Comparison of ENCODE assay signal across 13 mouse cellular contexts in the genomic region with DNA sequence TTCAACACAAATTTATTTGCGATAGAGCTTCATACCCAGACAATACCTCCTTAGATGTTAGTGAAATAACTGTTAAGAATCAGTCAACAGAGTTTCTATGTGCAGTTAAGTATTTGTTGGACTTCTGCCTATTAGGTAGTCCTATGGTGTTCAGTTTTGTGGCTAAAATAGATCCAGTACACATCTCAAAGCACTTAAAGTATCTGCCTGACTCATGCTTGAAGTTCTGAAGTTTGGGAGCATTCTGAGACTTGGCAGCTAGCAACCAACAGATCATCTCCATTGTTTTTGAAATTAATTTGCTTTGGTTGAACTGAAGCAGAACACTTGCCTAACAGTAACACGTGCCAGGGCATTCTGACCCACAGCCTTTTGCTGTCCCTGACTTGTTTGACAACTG. TPM values are rescaled to one million over a fixed set of nuclear protein-coding genes. Genes with fewer than 3 reads are reported as not detected.
DNase-seq lines count a peak whose midpoint lies in the region; ATAC-seq and TF ChIP-seq lines count a peak whose summit lies in the region.
"Had no signal": no experiment of that assay in that cellular context is flagged by ENCODE, and none has a peak within 500 bp of the region (broad histone marks: within the 10 kb centered on the region; RNA-seq: fewer than 3 reads in every experiment).

No protein-coding gene starts in this region.

- no peak for TF ChIP-seq EP300 in heart, postnatal 0 days (IDR thresholded peaks at IDR 0.05; ENCODE audit: low read depth)

- no peaks in the 10 kb centered on the region for H3K9me3 ChIP-seq in heart, postnatal 0 days (replicated peaks; ENCODE audit: control insufficient read depth, low read length)
- H3K9me3 ChIP-seq in midbrain, embryonic 14.5 days (ENCODE audit: control insufficient read depth, low read length): no peaks in the 10 kb centered on the region
- no peaks in the 10 kb centered on the region for H3K9me3 ChIP-seq in midbrain, embryonic 10.5 days (replicated peaks)
- H3K9me3 ChIP-seq in neural tube, embryonic 14.5 days (ENCODE audit: control insufficient read depth, low read length): no peaks in the 10 kb centered on the region
- no peaks in the 10 kb centered on the region for H3K9me3 ChIP-seq in forebrain, embryonic 12.5 days
- H3K9me3 ChIP-seq: intestine, embryonic 15.5 days had no signal

- H3K9ac ChIP-seq in heart, postnatal 0 days (replicated peaks; ENCODE audit: low read depth, low read length): peak overlapping the region; percentile 65; the same call in 1 of the 2 replicates
- H3K9ac ChIP-seq in midbrain, embryonic 14.5 days (replicated peaks; ENCODE audit: low read length): no peak overlapping the region
- H3K9ac ChIP-seq in neural tube, embryonic 14.5 days (replicated peaks; ENCODE audit: low read depth, low read length): no peak overlapping the region
- H3K9ac ChIP-seq in forebrain, embryonic 12.5 days: no peak overlapping the region
- H3K9ac ChIP-seq: intestine, embryonic 15.5 days had no signal

- H3K36me3 ChIP-seq in heart, postnatal 0 days (replicated peaks; ENCODE audit: control insufficient read depth, insufficient read depth, low read length): no peaks in the 10 kb centered on the region
- no peaks in the 10 kb centered on the region for H3K36me3 ChIP-seq in midbrain, embryonic 14.5 days (ENCODE audit: control insufficient read depth, insufficient read depth, low read length)
- H3K36me3 ChIP-seq in midbrain, embryonic 10.5 days: no peaks in the 10 kb centered on the region
- H3K36me3 ChIP-seq in neural tube, embryonic 14.5 days (ENCODE audit: control insufficient read depth, insufficient read depth, low read length): no peaks in the 10 kb centered on the region
- no peaks in the 10 kb centered on the region for H3K36me3 ChIP-seq in forebrain, embryonic 12.5 days (replicated peaks)
- H3K36me3 ChIP-seq: intestine, embryonic 15.5 days had no signal

- no peaks in the 10 kb centered on the region for H3K27me3 ChIP-seq in heart, postnatal 0 days (ENCODE audit: control insufficient read depth, insufficient read depth, low read length)
- no peaks in the 10 kb centered on the region for H3K27me3 ChIP-seq in midbrain, embryonic 14.5 days (ENCODE audit: control insufficient read depth, insufficient read depth, low read length)
- no peaks in the 10 kb centered on the region for H3K27me3 ChIP-seq in midbrain, embryonic 10.5 days (ENCODE audit: low read depth, poor library complexity, severe bottlenecking)
- H3K27me3 ChIP-seq in neural tube, embryonic 14.5 days (ENCODE audit: control insufficient read depth, insufficient read depth, low read length): no peaks in the 10 kb centered on the region
- no peaks in the 10 kb centered on the region for H3K27me3 ChIP-seq in forebrain, embryonic 12.5 days
- H3K27me3 ChIP-seq: intestine, embryonic 15.5 days had no signal

- intact Hi-C loops in heart, postnatal 14 days (cut with DNase I): no loop called here

- peaks cover 33% of the 10 kb centered on the region for H3K4me1 ChIP-seq in heart, postnatal 0 days (ENCODE audit: control insufficient read depth, insufficient read depth)
- H3K4me1 ChIP-seq in midbrain, embryonic 14.5 days (ENCODE audit: control insufficient read depth, insufficient read depth, low read length): peaks cover 28% of the 10 kb centered on the region; the same call in 1 of the 2 replicates
- peaks cover 28% of the 10 kb centered on the region for H3K4me1 ChIP-seq in midbrain, embryonic 10.5 days
- peaks cover 16% of the 10 kb centered on the region for H3K4me1 ChIP-seq in brown adipose tissue, adult 24 weeks (ENCODE audit: control insufficient read depth, insufficient read depth, insufficient read length, low read length)
- peaks cover 27% of the 10 kb centered on the region for H3K4me1 ChIP-seq in neural tube, embryonic 14.5 days (ENCODE audit: control insufficient read depth, insufficient read depth, low read length)
- peaks cover 30% of the 10 kb centered on the region for H3K4me1 ChIP-seq in forebrain, embryonic 12.5 days

- TF ChIP-seq CTCF in heart, postnatal 0 days (IDR thresholded peaks at IDR 0.05; ENCODE audit: low read depth): no peak

- WGBS in heart, postnatal 0 days: 53% methylated on average over 2 of the region's 2 CpGs
- 58% methylated on average over 2 of the region's 2 CpGs for WGBS in midbrain, embryonic 14.5 days
- 70% methylated on average over 2 of the region's 2 CpGs for WGBS in midbrain, embryonic 10.5 days
- 54% methylated on average over 2 of the region's 2 CpGs for WGBS in neural tube, embryonic 14.5 days
- 59% methylated on average over 2 of the region's 2 CpGs for WGBS in forebrain, embryonic 12.5 days

- DNase-seq in heart, postnatal 0 days (ENCODE audit: low spot score): peak; percentile 59
- no peak for DNase-seq in heart, postnatal 14 days
- DNase-seq in midbrain, embryonic 14.5 days: no peak
- DNase-seq in midbrain, embryonic 10.5 days (ENCODE audit: low spot score): no peak
- no peak for DNase-seq in adrenal gland, adult 18-20 months (ENCODE audit: low spot score in 2 of 2)
- DNase-seq: kidney, postnatal 36 days; right cerebral cortex, postnatal 14 days had no signal

- H3K4me2 ChIP-seq in heart, postnatal 0 days (ENCODE audit: low read depth, low read length): peak overlapping the region; percentile 66
- H3K4me2 ChIP-seq in midbrain, embryonic 14.5 days (ENCODE audit: low read length): peak overlapping the region; percentile 17
- peak overlapping the region; percentile 46 for H3K4me2 ChIP-seq in neural tube, embryonic 14.5 days (ENCODE audit: low read depth, low read length)
- no peak overlapping the region for H3K4me2 ChIP-seq in forebrain, embryonic 12.5 days
- H3K4me2 ChIP-seq: intestine, embryonic 15.5 days had no signal

- H3K4me3 ChIP-seq in heart, postnatal 0 days (ENCODE audit: low read depth, low read length): peak overlapping the region; percentile 43; the same call in 1 of the 2 replicates
- no peak overlapping the region for H3K4me3 ChIP-seq in midbrain, embryonic 14.5 days (replicated peaks; ENCODE audit: low read depth, low read length)
- H3K4me3 ChIP-seq in midbrain, embryonic 10.5 days: no peak overlapping the region
- no peak overlapping the region for H3K4me3 ChIP-seq in brown adipose tissue, adult 24 weeks (ENCODE audit: insufficient read depth, low read depth, low read length)
- H3K4me3 ChIP-seq in neural tube, embryonic 14.5 days (ENCODE audit: low read depth, low read length): no peak overlapping the region
- H3K4me3 ChIP-seq in forebrain, embryonic 12.5 days (replicated peaks): no peak overlapping the region
- H3K4me3 ChIP-seq: erythroblast, embryonic 14.5 days; intestine, embryonic 15.5 days had no signal

- no peak for ATAC-seq in heart, postnatal 0 days (ENCODE audit: insufficient read depth, low read depth)
- ATAC-seq in midbrain, embryonic 14.5 days (ENCODE audit: low FRiP score, low TSS enrichment): no peak
- ATAC-seq in neural tube, embryonic 14.5 days (ENCODE audit: low read depth): no peak
- no peak for ATAC-seq in forebrain, embryonic 12.5 days (ENCODE audit: low FRiP score)
- ATAC-seq: activated CD4-positive, CD25-positive, alpha-beta regulatory T cell, adult 4 months; intestine, embryonic 15.5 days had no signal

- peak overlapping the region; percentile 83 for H3K27ac ChIP-seq in heart, postnatal 0 days (ENCODE audit: low read depth)
- H3K27ac ChIP-seq in midbrain, embryonic 14.5 days (replicated peaks; ENCODE audit: low read depth, low read length): no peak overlapping the region
- H3K27ac ChIP-seq in midbrain, embryonic 10.5 days (replicated peaks): no peak overlapping the region
- H3K27ac ChIP-seq in brown adipose tissue, adult 24 weeks (replicated peaks; ENCODE audit: low read depth, low read length): peak overlapping the region; percentile 9; the same call in 1 of the 2 replicates
- H3K27ac ChIP-seq in neural tube, embryonic 14.5 days (ENCODE audit: low read depth, low read length): no peak overlapping the region
- H3K27ac ChIP-seq in forebrain, embryonic 12.5 days: no peak overlapping the region
- H3K27ac ChIP-seq: intestine, embryonic 15.5 days had no signal

RNA-seq across cellular contexts. Expression of a gene that starts 59.2 kb away (rescaled TPM):
- total RNA-seq in heart, postnatal 0 days (2014; rRNA removed; ENCODE audit: low replicate concordance): 94.9 and 140 TPM in 2 replicates
- 70.7 and 70.8 TPM in 2 replicates for polyA plus RNA-seq in heart, postnatal 0 days (2015; fragmentation: Nextera tagmentation; extraction: Ambion mirVana)
- 100 to 1,000 TPM; 182 to 189 TPM for total RNA-seq in heart, postnatal 14 days (2021)
- 58.0 and 66.8 TPM in 2 replicates for polyA plus RNA-seq in midbrain, embryonic 14.5 days (2014; fragmentation: Nextera tagmentation; extraction: Ambion mirVana)
- 34.5 and 36.0 TPM in 2 replicates for polyA plus RNA-seq in midbrain, embryonic 10.5 days (2016; fragmentation: Nextera tagmentation; extraction: Ambion mirVana)
- polyA plus RNA-seq in brown adipose tissue, adult 24 weeks (2012; ENCODE audit: insufficient read depth, insufficient read length, missing spikeins): 127 and 136 TPM in 2 replicates
- polyA plus RNA-seq in neural tube, embryonic 14.5 days (2014; fragmentation: Nextera tagmentation; extraction: Ambion mirVana): 63.1 and 76.3 TPM in 2 replicates
- 100 to 1,000 TPM; 503 to 531 TPM for total RNA-seq in adrenal gland, adult 18-20 months (2021)
- polyA plus RNA-seq in forebrain, embryonic 12.5 days (2016; fragmentation: Nextera tagmentation; extraction: Ambion mirVana): 37.3 and 39.9 TPM in 2 replicates

Comparison
In these comparisons a context has a peak if more than half of its experiments do, and no peak if none do; other contexts are left out.
1. H3K27ac ChIP-seq: peak in heart, postnatal 0 days (single experiment) and brown adipose tissue, adult 24 weeks (single experiment); none in midbrain, embryonic 14.5 days (single experiment), midbrain, embryonic 10.5 days (single experiment), neural tube, embryonic 14.5 days (single experiment) and forebrain, embryonic 12.5 days (single experiment).